12 mouse cellular contexts compared by ENCODE assay signal in the genomic region with DNA sequence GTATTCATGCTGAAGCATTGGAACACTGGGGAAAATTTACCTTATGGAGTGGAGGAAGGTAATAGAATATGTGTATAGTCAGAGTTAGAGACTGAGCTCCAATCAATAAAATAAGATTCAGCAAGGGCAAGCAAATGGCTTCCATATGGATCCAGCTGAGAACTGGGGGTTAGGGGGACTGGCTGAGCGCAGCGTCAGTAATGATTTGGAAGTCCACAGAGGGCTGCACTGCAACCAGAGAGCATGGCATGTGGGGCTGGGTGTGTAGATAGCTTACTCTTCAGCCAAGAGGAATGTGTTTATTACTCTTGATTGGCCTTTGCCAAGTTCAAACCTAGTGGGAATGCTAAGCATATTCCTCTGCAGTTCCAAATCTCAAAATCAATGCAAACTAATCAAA. TPM values are rescaled to one million over a fixed set of nuclear protein-coding genes. Genes with fewer than 3 reads are reported as not detected.
"Had no signal": no experiment of that assay in that cellular context is flagged by ENCODE, and none has a peak within 500 bp of the region (broad histone marks: within the 10 kb centered on the region; RNA-seq: fewer than 3 reads in every experiment).

No protein-coding gene starts in this region.

- H3K9ac ChIP-seq: liver, embryonic 14.5 days; midbrain, embryonic 15.5 days; neural tube, embryonic 13.5 days had no signal

- ATAC-seq: intestine, embryonic 16.5 days; midbrain, embryonic 15.5 days had no signal

- H3K36me3 ChIP-seq: midbrain, embryonic 15.5 days; neural tube, embryonic 13.5 days had no signal

- H3K4me2 ChIP-seq: midbrain, embryonic 15.5 days; neural tube, embryonic 13.5 days had no signal

- H3K9me3 ChIP-seq: midbrain, embryonic 15.5 days had no signal

- H3K4me3 ChIP-seq: midbrain, embryonic 15.5 days; neural tube, embryonic 13.5 days had no signal

- H3K27ac ChIP-seq: liver, embryonic 14.5 days; midbrain, embryonic 15.5 days; neural tube, embryonic 13.5 days had no signal

- H3K4me1 ChIP-seq: midbrain, embryonic 15.5 days; neural tube, embryonic 13.5 days had no signal

- H3K27me3 ChIP-seq: midbrain, embryonic 15.5 days; neural tube, embryonic 13.5 days had no signal

- DNase-seq: kidney, adult 8-10 months; kidney, postnatal 25 days; lung, adult 18-20 months; lung, postnatal 36 days; retina, postnatal 1 day; right cerebral cortex, postnatal 14 days; thymus, postnatal 36 days had no signal

RNA-seq across cellular contexts. Expression of gene Ccn6, which starts 55.8 kb away (rescaled TPM):
- total RNA-seq: megakaryocyte progenitor cell, adult 5-6 weeks had no signal
